Mouse (Mus musculus) forebrain, embryonic 14.5 days (tissue): ENCODE data around the gene Ilk. TPM values are rescaled to one million over a fixed set of nuclear protein-coding genes. Genes with fewer than 3 reads are reported as not detected.

Experiments
- ATAC-seq: fragments of 200-750 bp; cut with Nextera tagmentation; 2 replicates; pipeline ENCODE4 v1.8.0; 2017; ENCODE audit warnings: mild to moderate bottlenecking, moderate library complexity
- DNase-seq: peaks from one replicate; pipeline ENCODE4 v3.0.0-alpha.2; 2015; ENCODE audit warnings: low spot score
- H3K27ac ChIP-seq: fragments of 300-500 bp; sonication (generic); 2 replicates; pipeline ENCODE4 v1.5.1; 2014; ENCODE audit warnings: low read depth, mild to moderate bottlenecking, control low read depth, low read length, moderate library complexity
- H3K27me3 ChIP-seq: fragments of 300-500 bp; sonication (generic); replicated peaks from 2 replicates; pipeline ENCODE4 v1.6.1; 2014; ENCODE audit warnings: low read length, control low read depth, mixed read lengths; ENCODE audit not compliant: control insufficient read depth, insufficient read depth
- H3K36me3 ChIP-seq: fragments of 300-500 bp; sonication (generic); 2 replicates; pipeline ENCODE4 v1.6.1; 2014; ENCODE audit warnings: low read length, control low read depth; ENCODE audit not compliant: control insufficient read depth, insufficient read depth
- H3K4me1 ChIP-seq: fragments of 300-500 bp; sonication (generic); 2 replicates; pipeline ENCODE4 v1.6.1; 2014; ENCODE audit warnings: antibody characterized with exemption, low read length, control low read depth; ENCODE audit not compliant: control insufficient read depth, insufficient read depth
- H3K4me2 ChIP-seq: fragments of 300-500 bp; sonication (generic); 2 replicates; pipeline ENCODE4 v1.6.1; 2014; ENCODE audit warnings: mild to moderate bottlenecking, control low read depth, low read length
- H3K4me3 ChIP-seq: fragments of 300-500 bp; sonication (generic); 2 replicates; pipeline ENCODE4 v1.5.1; 2014; ENCODE audit warnings: low read depth, low read length, control low read depth
- H3K9ac ChIP-seq: fragments of 300-500 bp; sonication (generic); 2 replicates; pipeline ENCODE4 v1.6.1; 2014; ENCODE audit warnings: mild to moderate bottlenecking, low read length, control low read depth, moderate library complexity
- H3K9me3 ChIP-seq: fragments of 300-500 bp; sonication (generic); replicated peaks from 2 replicates; pipeline ENCODE4 v1.6.1; 2016; ENCODE audit warnings: low read length, control low read depth, mixed read lengths; ENCODE audit not compliant: control insufficient read depth
- WGBS: fragments of 180-500 bp; shearing (Covaris S2); extraction: QIAGEN DNeasy Blood & Tissue Kit; methylation state at CpG from one replicate; pipeline ENCODE4 v1.1.7; 2014; 5-methylcytosine and 5-hydroxymethylcytosine counted together
- polyA plus RNA-seq: library from polyadenylated mRNA; unstranded; fragments of >200 nt; fragmentation: Nextera tagmentation; extraction: Ambion mirVana; gene quantifications from 2 replicates; pipeline ENCODE4 v1.2.1, GENCODE M21; 2014

The Ilk gene
- polyA plus RNA-seq, 1 experiment from 2014 or later = 207 TPM

GRCm38 (mm10) chr7:105786506-105787284 lies 50.3 kb downstream of the Ilk start:
- Histone ChIP-seq H3K27ac (peak overlapping the region; percentile 98), H3K4me1 (peaks cover 33% of the 10 kb centered on the region), H3K9ac (peak overlapping the region; percentile 100), H3K9me3 (no peaks in the 10 kb centered on the region), H3K4me2 (peak overlapping the region; percentile 73), H3K27me3 (no peaks in the 10 kb centered on the region), H3K36me3 (peaks cover 38% of the 10 kb centered on the region), H3K4me3 (peak overlapping the region; percentile 97)
- DNase-seq (peak; percentile 53), ATAC-seq (peak; percentile 80)
- 4% methylated on average over 19 of the region's 20 CpGs for WGBS

- peak; percentile 80 for ATAC-seq
- peak within 1 kb of the TSS; percentile 98 for H3K27ac ChIP-seq
- H3K4me2 ChIP-seq = peak within 1 kb of the TSS; percentile 73
- H3K9me3 ChIP-seq = no peaks in the 10 kb centered on the region
- H3K4me3 ChIP-seq = peak within 1 kb of the TSS; percentile 97
- H3K4me1 ChIP-seq = peaks cover 33% of the 10 kb centered on the region
- peaks cover 30% of the 10 kb centered on the region for H3K36me3 ChIP-seq
- DNase-seq = peak; percentile 75
- H3K27me3 ChIP-seq = no peaks in the 10 kb centered on the region
- under 1% methylated on average over 57 of the region's 97 CpGs for WGBS
- H3K9ac ChIP-seq = peak within 1 kb of the TSS; percentile 100
Observed at GRCm38 (mm10) chr7:105787285-105788140, 51.1 kb downstream of the Ilk start, which contains the start of gene Dchs1. Dchs1 (minus strand) TSS chr7:105787654.

- DNase-seq (no peak), ATAC-seq (no peak)
- WGBS = 91% methylated on average over 1 of the region's 1 CpGs
- Histone ChIP-seq H3K9me3 (no peaks in the 10 kb centered on the region), H3K4me1 (peaks cover 5% of the 10 kb centered on the region), H3K9ac (no peak overlapping the region), H3K27me3 (no peaks in the 10 kb centered on the region), H3K4me3 (no peak overlapping the region), H3K27ac (no peak overlapping the region), H3K4me2 (no peak overlapping the region), H3K36me3 (peaks cover under 1% of the 10 kb centered on the region; the same call in 1 of the 2 replicates)
Observed at GRCm38 (mm10) chr7:105791147-105791546, 54.8 kb downstream of the Ilk start.

Other genes starting within 250 kb of the Ilk start
- 79.9 and 88.5 TPM in 2 replicates for gene Smpd1, start 182.2 kb upstream of the Ilk start, polyA plus RNA-seq
- 188 and 228 TPM in 2 replicates for gene Apbb1, start 154.9 kb upstream of the Ilk start, polyA plus RNA-seq
- not detected in 2 replicates for gene Hpx, start 136.5 kb upstream of the Ilk start, polyA plus RNA-seq
- gene Trim3, start 103.0 kb upstream of the Ilk start, polyA plus RNA-seq = 41.0 and 52.4 TPM in 2 replicates
- 137 and 144 TPM in 2 replicates for gene Timm10b, start 96.5 kb upstream of the Ilk start, polyA plus RNA-seq
- gene Arfip2, start 96.2 kb upstream of the Ilk start, polyA plus RNA-seq = 92.9 and 97.6 TPM in 2 replicates
- gene Gm45799, start 96.0 kb upstream of the Ilk start, polyA plus RNA-seq = 17.4 and 25.0 TPM in 2 replicates
- 0.96 and 1.1 TPM in 2 replicates for gene Dnhd1, start 85.8 kb upstream of the Ilk start, polyA plus RNA-seq
- gene Rrp8, start 793 bp downstream of the Ilk start, polyA plus RNA-seq = 19.3 and 20.3 TPM in 2 replicates
- gene Taf10, start 7.8 kb downstream of the Ilk start, polyA plus RNA-seq = 116 and 164 TPM in 2 replicates
- 41.1 and 44.3 TPM in 2 replicates for gene Tpp1, start 15.6 kb downstream of the Ilk start, polyA plus RNA-seq
- 18.3 and 21.7 TPM in 2 replicates for gene Dchs1, start 51.1 kb downstream of the Ilk start, polyA plus RNA-seq
- gene Mrpl17, start 74.5 kb downstream of the Ilk start, polyA plus RNA-seq = 182 and 221 TPM in 2 replicates
- gene Gm4070, start 217.4 kb downstream of the Ilk start, polyA plus RNA-seq = 0.08 TPM in 1 of 2 replicates, not detected in the other